Mouse (Mus musculus): Measurements from ENCODE around the gene Olfr205. TPM values are rescaled to one million over a fixed set of nuclear protein-coding genes. Genes with fewer than 3 reads are reported as not detected.

The Olfr205 gene
- polyA plus RNA-seq, 1 experiment from 2014 or later, result not detected

Other genes with a start within 250 kb of the Olfr205 start
- not detected in 2 replicates for gene Olfr191, start 241.3 kb downstream of the Olfr205 start, polyA plus RNA-seq (2015; fragmentation: Nextera tagmentation; extraction: Ambion mirVana)
- not detected in 2 replicates for gene Olfr193, start 219.3 kb downstream of the Olfr205 start, polyA plus RNA-seq (2015; fragmentation: Nextera tagmentation; extraction: Ambion mirVana)
- gene Olfr194, start 210.1 kb downstream of the Olfr205 start, polyA plus RNA-seq (2015; fragmentation: Nextera tagmentation; extraction: Ambion mirVana), result not detected in 2 replicates
- not detected in 2 replicates for gene Olfr195, start 184.1 kb downstream of the Olfr205 start, polyA plus RNA-seq (2015; fragmentation: Nextera tagmentation; extraction: Ambion mirVana)
- not detected in 2 replicates for gene Olfr196, start 160.7 kb downstream of the Olfr205 start, polyA plus RNA-seq (2015; fragmentation: Nextera tagmentation; extraction: Ambion mirVana)
- not detected in 2 replicates for gene Olfr198, start 127.6 kb downstream of the Olfr205 start, polyA plus RNA-seq (2015; fragmentation: Nextera tagmentation; extraction: Ambion mirVana)
- gene Olfr199, start 111.4 kb downstream of the Olfr205 start, polyA plus RNA-seq (2015; fragmentation: Nextera tagmentation; extraction: Ambion mirVana), result not detected in 2 replicates
- gene Olfr201, start 58.5 kb downstream of the Olfr205 start, polyA plus RNA-seq (2015; fragmentation: Nextera tagmentation; extraction: Ambion mirVana), result 0.15 and 0.31 TPM in 2 replicates
- not detected in 2 replicates for gene Olfr202, start 44.3 kb downstream of the Olfr205 start, polyA plus RNA-seq (2015; fragmentation: Nextera tagmentation; extraction: Ambion mirVana)
- gene Olfr203, start 32.3 kb downstream of the Olfr205 start, polyA plus RNA-seq (2015; fragmentation: Nextera tagmentation; extraction: Ambion mirVana), result not detected in 2 replicates
- not detected in 2 replicates for gene Olfr204, start 12.9 kb downstream of the Olfr205 start, polyA plus RNA-seq (2015; fragmentation: Nextera tagmentation; extraction: Ambion mirVana)
- gene Olfr206, start 18.1 kb upstream of the Olfr205 start, polyA plus RNA-seq (2015; fragmentation: Nextera tagmentation; extraction: Ambion mirVana), result not detected in 2 replicates
- gene Olfr209, start 32.9 kb upstream of the Olfr205 start, polyA plus RNA-seq (2015; fragmentation: Nextera tagmentation; extraction: Ambion mirVana), result not detected in 2 replicates
- gene Gabrr3, start 76.2 kb upstream of the Olfr205 start, polyA plus RNA-seq (2015; fragmentation: Nextera tagmentation; extraction: Ambion mirVana), result not detected in 2 replicates
- gene Riox2, start 140.6 kb upstream of the Olfr205 start, polyA plus RNA-seq (2015; fragmentation: Nextera tagmentation; extraction: Ambion mirVana), result 23.0 and 25.3 TPM in 2 replicates

Measured in liver, embryonic 13.5 days (tissue).